15 mouse cellular contexts compared by ENCODE assay signal in the genomic region with DNA sequence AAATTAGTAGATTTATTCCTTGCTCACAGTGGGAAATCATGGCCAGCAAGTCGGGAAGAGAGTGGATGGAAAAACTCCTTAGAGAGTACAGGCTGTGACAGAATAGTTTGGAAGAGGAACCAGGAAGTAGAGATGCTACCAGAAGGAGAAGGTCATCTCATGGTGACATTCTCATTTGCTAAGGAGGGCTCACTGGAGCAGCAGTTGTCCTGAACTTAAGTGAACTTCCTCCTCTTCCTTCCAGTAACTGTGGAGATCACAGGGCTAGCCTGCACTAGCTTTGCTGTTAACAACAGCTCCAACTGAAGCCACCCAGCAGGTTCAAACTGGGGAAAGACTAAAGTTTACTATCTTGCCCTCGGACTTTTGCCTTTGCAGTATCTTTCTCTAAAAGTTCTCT. TPM values are rescaled to one million over a fixed set of nuclear protein-coding genes. Genes with fewer than 3 reads are reported as not detected.
DNase-seq lines count a peak whose midpoint lies in the region; ATAC-seq and TF ChIP-seq lines count a peak whose summit lies in the region.
"Had no signal": no experiment of that assay in that cellular context is flagged by ENCODE, and none has a peak within 500 bp of the region (broad histone marks: within the 10 kb centered on the region; RNA-seq: fewer than 3 reads in every experiment).

No protein-coding gene starts in this region.

- H3K4me1 ChIP-seq in liver, adult 2 months (ENCODE audit: control insufficient read depth, insufficient read depth, low read length), result peaks cover 7% of the 10 kb centered on the region
- 0 out of 2 replicates have a peak, but pooled peaks cover 2% of the 10 kb centered on the region for H3K4me1 ChIP-seq in intestine, postnatal 0 days (replicated peaks; ENCODE audit: control insufficient read depth, insufficient read depth, low read length)
- H3K4me1 ChIP-seq in midbrain, embryonic 14.5 days (ENCODE audit: control insufficient read depth, insufficient read depth, low read length), result no peaks in the 10 kb centered on the region
- H3K4me1 ChIP-seq: hindbrain, embryonic 13.5 days; limb, embryonic 12.5 days had no signal

- H3K9me3 ChIP-seq in intestine, postnatal 0 days (ENCODE audit: control insufficient read depth), result no peaks in the 10 kb centered on the region
- no peaks in the 10 kb centered on the region for H3K9me3 ChIP-seq in midbrain, embryonic 14.5 days (ENCODE audit: control insufficient read depth, low read length)
- H3K9me3 ChIP-seq: embryonic facial prominence, embryonic 10.5 days; hindbrain, embryonic 13.5 days; limb, embryonic 12.5 days had no signal

- 33% methylated on average over 2 of the region's 2 CpGs for WGBS in liver, adult 2 months
- WGBS in intestine, postnatal 0 days, result 39% methylated on average over 2 of the region's 2 CpGs
- WGBS in midbrain, embryonic 14.5 days, result 80% methylated on average over 2 of the region's 2 CpGs

- peak overlapping the region; percentile 43; the same call in 1 of the 2 replicates for H3K4me3 ChIP-seq in liver, adult 2 months (ENCODE audit: insufficient read depth, low read depth, low read length)
- no peak overlapping the region for H3K4me3 ChIP-seq in intestine, postnatal 0 days (ENCODE audit: low read depth, low read length)
- no peak overlapping the region for H3K4me3 ChIP-seq in midbrain, embryonic 14.5 days (replicated peaks; ENCODE audit: low read depth, low read length)
- H3K4me3 ChIP-seq: embryonic facial prominence, embryonic 10.5 days; hindbrain, embryonic 13.5 days; limb, embryonic 12.5 days had no signal

- no peaks in the 10 kb centered on the region for H3K27me3 ChIP-seq in liver, adult 2 months (ENCODE audit: control insufficient read depth, insufficient read depth, low read length)
- H3K27me3 ChIP-seq in intestine, postnatal 0 days (replicated peaks; ENCODE audit: control insufficient read depth, insufficient read depth, low read length), result no peaks in the 10 kb centered on the region
- H3K27me3 ChIP-seq in midbrain, embryonic 14.5 days (ENCODE audit: control insufficient read depth, insufficient read depth, low read length), result no peaks in the 10 kb centered on the region
- H3K27me3 ChIP-seq: hindbrain, embryonic 13.5 days; limb, embryonic 12.5 days had no signal

- no peak for TF ChIP-seq CTCF in liver, adult 2 months (IDR thresholded peaks at IDR 0.05; ENCODE audit: low read depth, low read length)
- no peak for TF ChIP-seq CTCF in intestine, postnatal 0 days (IDR thresholded peaks at IDR 0.05; ENCODE audit: low read depth)

- peak; percentile 20 for ATAC-seq in intestine, postnatal 0 days
- ATAC-seq in midbrain, embryonic 14.5 days (ENCODE audit: low FRiP score, low TSS enrichment), result no peak

- H3K36me3 ChIP-seq in liver, adult 2 months (ENCODE audit: control insufficient read depth, insufficient read depth, low read length), result no peaks in the 10 kb centered on the region
- peaks cover 22% of the 10 kb centered on the region for H3K36me3 ChIP-seq in intestine, postnatal 0 days (ENCODE audit: control insufficient read depth, insufficient read depth)
- no peaks in the 10 kb centered on the region for H3K36me3 ChIP-seq in midbrain, embryonic 14.5 days (ENCODE audit: control insufficient read depth, insufficient read depth, low read length)
- H3K36me3 ChIP-seq: embryonic facial prominence, embryonic 10.5 days; hindbrain, embryonic 13.5 days; limb, embryonic 12.5 days had no signal

- no peak for TF ChIP-seq POLR2A in liver, adult 2 months (IDR thresholded peaks at IDR 0.05; ENCODE audit: extremely low read depth, insufficient read depth, low read length)

- peak overlapping the region; percentile 77 for H3K27ac ChIP-seq in liver, adult 2 months (replicated peaks; ENCODE audit: insufficient read depth, low read depth, low read length)
- peak overlapping the region; percentile 50 for H3K27ac ChIP-seq in intestine, postnatal 0 days (ENCODE audit: low read depth, low read length)
- H3K27ac ChIP-seq in midbrain, embryonic 14.5 days (replicated peaks; ENCODE audit: low read depth, low read length), result no peak overlapping the region
- H3K27ac ChIP-seq: embryonic facial prominence, embryonic 10.5 days; hindbrain, embryonic 13.5 days; limb, embryonic 12.5 days had no signal

- H3K79me2 ChIP-seq in liver, adult 2 months (ENCODE audit: control insufficient read depth, insufficient read depth, low read length), result 0 out of 2 replicates have a peak, but pooled peaks cover 3% of the 10 kb centered on the region

- peak; percentile 61 for DNase-seq in liver, adult 2 months (ENCODE audit: extremely low read depth, low read depth, low spot score)
- DNase-seq in liver, result no peak
- DNase-seq in kidney, postnatal 10 days, result peak; percentile 29
- DNase-seq in skeletal muscle tissue, adult 2 months (ENCODE audit: low read depth, low spot score), result peak; percentile 40
- DNase-seq in left cerebral cortex, postnatal 10 days (ENCODE audit: extremely low spot score in 1 of 2, low spot score in 2 of 2), result no peak
- no peak for DNase-seq in adrenal gland, adult 8-10 months
- DNase-seq in midbrain, embryonic 14.5 days, result no peak
- DNase-seq: adrenal gland, postnatal 10 days; cerebellum, adult 9-10 months; heart, adult 11 months had no signal

- intact Hi-C loops in left cerebral cortex, postnatal 10 days (cut with DNase I), result no loop called here

- H3K4me2 ChIP-seq in intestine, postnatal 0 days (replicated peaks; ENCODE audit: low read depth), result peak overlapping the region; percentile 70
- H3K4me2 ChIP-seq in midbrain, embryonic 14.5 days (ENCODE audit: low read length), result no peak overlapping the region
- H3K4me2 ChIP-seq: hindbrain, embryonic 13.5 days; limb, embryonic 12.5 days had no signal

- H3K9ac ChIP-seq in liver, adult 2 months (ENCODE audit: low read depth, low read length), result peak overlapping the region; percentile 32; the same call in 1 of the 2 replicates
- no peak overlapping the region for H3K9ac ChIP-seq in intestine, postnatal 0 days (ENCODE audit: low read depth, low read length)
- H3K9ac ChIP-seq in midbrain, embryonic 14.5 days (replicated peaks; ENCODE audit: low read length), result no peak overlapping the region
- H3K9ac ChIP-seq: hindbrain, embryonic 13.5 days; limb, embryonic 12.5 days had no signal

RNA-seq across cellular contexts. Expression of a gene that starts 5.2 kb away (rescaled TPM):
- 21.5 and 29.7 TPM in 2 replicates for total RNA-seq in liver, adult 2 months (2014; rRNA removed)
- polyA plus RNA-seq in liver, adult 2 months (2012; rRNA removed), result 11.3 and 18.2 TPM in 2 replicates
- polyA plus RNA-seq in intestine, postnatal 0 days (2015; fragmentation: Nextera tagmentation; extraction: Ambion mirVana), result 1,517 and 1,527 TPM in 2 replicates
- total RNA-seq in left cerebral cortex, postnatal 10 days (2021), result not detected
- 10 to 100 TPM in 2 of 4 experiments, 1 to 10 TPM in 2; 7.7 to 12.0 (median 10.2) TPM for total RNA-seq in adrenal gland, adult 8-10 months (2022)
- polyA plus RNA-seq in midbrain, embryonic 14.5 days (2014; fragmentation: Nextera tagmentation; extraction: Ambion mirVana), result 3.2 TPM in 1 of 2 replicates, not detected in the other
- total RNA-seq: layer of hippocampus, postnatal 25 days had no signal

RNA-seq across cellular contexts. Expression of a gene that starts 48.7 kb away (rescaled TPM):
- 47.1 and 53.2 TPM in 2 replicates for total RNA-seq in liver, adult 2 months (2014; rRNA removed)
- 12.0 and 13.1 TPM in 2 replicates for polyA plus RNA-seq in liver, adult 2 months (2012; rRNA removed)
- 76.9 and 77.6 TPM in 2 replicates for polyA plus RNA-seq in intestine, postnatal 0 days (2015; fragmentation: Nextera tagmentation; extraction: Ambion mirVana)
- 10 to 100 TPM; 77.1 to 77.9 TPM for total RNA-seq in left cerebral cortex, postnatal 10 days (2021)
- total RNA-seq in adrenal gland, adult 8-10 months (2022), result 10 to 100 TPM; 77.6 to 83.4 (median 80.5) TPM
- 175 and 210 TPM in 2 replicates for polyA plus RNA-seq in midbrain, embryonic 14.5 days (2014; fragmentation: Nextera tagmentation; extraction: Ambion mirVana)

Comparison
In these comparisons a context has a peak if more than half of its experiments do, and no peak if none do; other contexts are left out.
1. DNase-seq: peak in liver, adult 2 months (single experiment), kidney, postnatal 10 days (single experiment) and skeletal muscle tissue, adult 2 months (single experiment); none in liver (single experiment), left cerebral cortex, postnatal 10 days (0 of 2), adrenal gland, adult 8-10 months (single experiment) and midbrain, embryonic 14.5 days (single experiment).
2. RNA of a gene that starts 5.2 kb away (total RNA-seq): 21.5 to 29.7 TPM in liver, adult 2 months and 7.7 to 12.0 TPM in adrenal gland, adult 8-10 months; not detected in left cerebral cortex, postnatal 10 days; every median in the first group is over 4 times any median in the second.